Mouse (Mus musculus): ENCODE data around the gene Slc16a10. TPM values are rescaled to one million over a fixed set of nuclear protein-coding genes. Genes with fewer than 3 reads are reported as not detected.

Slc16a10 gene
- total and polyA plus RNA-seq, 2 experiments from 2014 or later = 1.5 to 2.5 TPM

- Histone ChIP-seq H3K4me1 (ENCODE audit: insufficient read depth) (no peaks in the 10 kb centered on the region), H3K9me3 (ENCODE audit: low read length) (no peaks in the 10 kb centered on the region), H3K27ac (ENCODE audit: low read depth, low read length) (no peak overlapping the region), H3K4me3 (ENCODE audit: low read depth, low read length) (no peak overlapping the region), H3K36me3 (ENCODE audit: insufficient read depth) (no peaks in the 10 kb centered on the region), H3K27me3 (ENCODE audit: insufficient read depth, low read length) (no peaks in the 10 kb centered on the region), H3K9ac (no peak overlapping the region), H3K4me2 (ENCODE audit: low read depth) (no peak overlapping the region)
- no peak for TF ChIP-seq CTCF (IDR thresholded peaks at IDR 0.05; ENCODE audit: low read depth)
- DNase-seq (no peak), ATAC-seq (no peak)
- WGBS = 91% methylated on average over 6 of the region's 6 CpGs
These were observed 111.3 kb downstream of the Slc16a10 start for GRCm38 (mm10) chr10:40030716-40031115.

GRCm38 (mm10) chr10:40029610-40030009 lies 112.4 kb downstream of the Slc16a10 start:
- no peak overlapping the region for H3K27ac ChIP-seq (ENCODE audit: low read depth, low read length)
- DNase-seq = peak; percentile 37
- H3K9me3 ChIP-seq (ENCODE audit: low read length) = no peaks in the 10 kb centered on the region
- H3K4me3 ChIP-seq (ENCODE audit: low read depth, low read length) = no peak overlapping the region
- H3K27me3 ChIP-seq (ENCODE audit: insufficient read depth, low read length) = no peaks in the 10 kb centered on the region
- WGBS = 42% methylated on average over 2 of the region's 2 CpGs
- no peaks in the 10 kb centered on the region for H3K36me3 ChIP-seq (ENCODE audit: insufficient read depth)
- no peak overlapping the region for H3K9ac ChIP-seq
- TF ChIP-seq CTCF (IDR thresholded peaks at IDR 0.05; ENCODE audit: low read depth) = no peak
- no peak for ATAC-seq
- no peak overlapping the region for H3K4me2 ChIP-seq (ENCODE audit: low read depth)
- H3K4me1 ChIP-seq (ENCODE audit: insufficient read depth) = no peaks in the 10 kb centered on the region

- Histone ChIP-seq H3K4me1 (ENCODE audit: insufficient read depth) (no peaks in the 10 kb centered on the region), H3K36me3 (ENCODE audit: insufficient read depth) (no peaks in the 10 kb centered on the region), H3K27ac (ENCODE audit: low read depth, low read length) (no peak overlapping the region), H3K27me3 (ENCODE audit: insufficient read depth, low read length) (no peaks in the 10 kb centered on the region), H3K4me2 (ENCODE audit: low read depth) (no peak overlapping the region), H3K9ac (no peak overlapping the region), H3K9me3 (ENCODE audit: low read length) (no peaks in the 10 kb centered on the region), H3K4me3 (ENCODE audit: low read depth, low read length) (no peak overlapping the region)
- TF ChIP-seq CTCF (IDR thresholded peaks at IDR 0.05; ENCODE audit: low read depth) = no peak
- ATAC-seq = no peak
- WGBS = 68% methylated on average over 8 of the region's 8 CpGs
- DNase-seq = no peak
These were observed 114.0 kb downstream of the Slc16a10 start for GRCm38 (mm10) chr10:40028091-40028490.

GRCm38 (mm10) chr10:40026546-40026945 lies 115.5 kb downstream of the Slc16a10 start:
- no peak for TF ChIP-seq CTCF (IDR thresholded peaks at IDR 0.05; ENCODE audit: low read depth)
- Histone ChIP-seq H3K27me3 (ENCODE audit: insufficient read depth, low read length) (no peaks in the 10 kb centered on the region), H3K9me3 (ENCODE audit: low read length) (no peaks in the 10 kb centered on the region), H3K4me1 (ENCODE audit: insufficient read depth) (no peaks in the 10 kb centered on the region), H3K36me3 (ENCODE audit: insufficient read depth) (no peaks in the 10 kb centered on the region), H3K4me2 (ENCODE audit: low read depth) (no peak overlapping the region), H3K9ac (no peak overlapping the region), H3K4me3 (ENCODE audit: low read depth, low read length) (no peak overlapping the region), H3K27ac (ENCODE audit: low read depth, low read length) (no peak overlapping the region)
- DNase-seq (no peak), ATAC-seq (no peak)
- 92% methylated on average over 5 of the region's 5 CpGs for WGBS

- peak overlapping the region; percentile 90 for H3K4me2 ChIP-seq (ENCODE audit: low read depth)
- H3K36me3 ChIP-seq (ENCODE audit: insufficient read depth) = no peaks in the 10 kb centered on the region
- H3K27me3 ChIP-seq (ENCODE audit: insufficient read depth, low read length) = no peaks in the 10 kb centered on the region
- H3K9ac ChIP-seq = no peak overlapping the region
- H3K9me3 ChIP-seq (ENCODE audit: low read length) = no peaks in the 10 kb centered on the region
- no peak for TF ChIP-seq CTCF (IDR thresholded peaks at IDR 0.05; ENCODE audit: low read depth)
- no peak for DNase-seq
- H3K4me3 ChIP-seq (ENCODE audit: low read depth, low read length) = peak overlapping the region; percentile 74
- ATAC-seq = no peak; the same call in 1 of the 2 replicates
- no peak overlapping the region for H3K27ac ChIP-seq (ENCODE audit: low read depth, low read length)
- no peaks in the 10 kb centered on the region for H3K4me1 ChIP-seq (ENCODE audit: insufficient read depth)
- 65% methylated on average over 8 of the region's 8 CpGs for WGBS
These were observed 116.5 kb downstream of the Slc16a10 start for GRCm38 (mm10) chr10:40025560-40025959.

- WGBS = 1% methylated on average over 46 of the region's 46 CpGs
- peak; percentile 43; the same call in 1 of the 2 replicates for TF ChIP-seq CTCF (IDR thresholded peaks at IDR 0.05; ENCODE audit: low read depth)
These were observed 117.3 kb downstream of the Slc16a10 start, which contains the start of gene Mfsd4b1 for GRCm38 (mm10) chr10:40024554-40025428. Gene Mfsd4b1 (minus strand): TSS chr10:40025268.

GRCm38 (mm10) chr10:40020401-40020800 lies 121.7 kb downstream of the Slc16a10 start:
- H3K27ac ChIP-seq (ENCODE audit: low read depth, low read length) = no peak overlapping the region
- no peaks in the 10 kb centered on the region for H3K4me1 ChIP-seq (ENCODE audit: insufficient read depth)
- TF ChIP-seq CTCF (IDR thresholded peaks at IDR 0.05; ENCODE audit: low read depth) = no peak
- H3K9me3 ChIP-seq (ENCODE audit: low read length) = no peaks in the 10 kb centered on the region
- ATAC-seq = no peak
- H3K4me3 ChIP-seq (ENCODE audit: low read depth, low read length) = no peak overlapping the region
- no peak overlapping the region for H3K4me2 ChIP-seq (ENCODE audit: low read depth)
- no peaks in the 10 kb centered on the region for H3K27me3 ChIP-seq (ENCODE audit: insufficient read depth, low read length)
- H3K9ac ChIP-seq = no peak overlapping the region
- no peak for DNase-seq
- no peaks in the 10 kb centered on the region for H3K36me3 ChIP-seq (ENCODE audit: insufficient read depth)
- 66% methylated on average over 2 of the region's 2 CpGs for WGBS

More at GRCm38 (mm10) chr10:40024554-40025428, 117.3 kb downstream of the Slc16a10 start, which contains the start of gene Mfsd4b1:
- no peaks in the 10 kb centered on the region for H3K4me1 ChIP-seq (ENCODE audit: insufficient read depth)
- no peaks in the 10 kb centered on the region for H3K36me3 ChIP-seq (ENCODE audit: insufficient read depth)
- no peaks in the 10 kb centered on the region for H3K27me3 ChIP-seq (ENCODE audit: insufficient read depth, low read length)
- DNase-seq = peak; percentile 95
- H3K9me3 ChIP-seq (ENCODE audit: low read length) = no peaks in the 10 kb centered on the region
- H3K27ac ChIP-seq (ENCODE audit: low read depth, low read length) = peak within 1 kb of the TSS; percentile 88
- H3K4me3 ChIP-seq (ENCODE audit: low read depth, low read length) = peak within 1 kb of the TSS; percentile 74
- peak within 1 kb of the TSS; percentile 80 for H3K9ac ChIP-seq
- H3K4me2 ChIP-seq (ENCODE audit: low read depth) = peak within 1 kb of the TSS; percentile 90
- ATAC-seq = peak; percentile 98

Measured in forebrain, postnatal 0 days (tissue).